Mouse (Mus musculus) kidney, adult 2 months (tissue): ENCODE results near the gene Lgmn. TPM values are rescaled to one million over a fixed set of nuclear protein-coding genes. Genes with fewer than 3 reads are reported as not detected.
A peak's percentile ranks its signal among the peaks of the same experiment; 100 is the strongest.

Source experiments
- DNase-seq: peaks from one replicate; pipeline ENCODE4 v3.0.0; 2021
- H3K27ac ChIP-seq: fragments of 200-500 bp; 2 replicates; pipeline ENCODE4 v1.5.1; 2012; ENCODE audit warnings: low read depth, low read length, control low read depth, inconsistent platforms; ENCODE audit not compliant: insufficient read depth
- H3K27me3 ChIP-seq: fragments of 200-500 bp; replicated peaks from 2 replicates; pipeline ENCODE4 v1.6.1; 2012; ENCODE audit warnings: mild to moderate bottlenecking, moderate library complexity, low read length, inconsistent platforms; ENCODE audit not compliant: control insufficient read depth, insufficient read depth
- H3K36me3 ChIP-seq: fragments of 200-500 bp; 2 replicates; pipeline ENCODE4 v1.6.1; 2012; ENCODE audit warnings: mild to moderate bottlenecking, moderate library complexity, low read length, inconsistent platforms; ENCODE audit not compliant: control insufficient read depth, insufficient read depth
- H3K4me1 ChIP-seq: fragments of 200-500 bp; 2 replicates; pipeline ENCODE4 v1.6.1; 2011; ENCODE audit warnings: low read length; ENCODE audit not compliant: control insufficient read depth, insufficient read depth
- H3K4me3 ChIP-seq: fragments of 200-500 bp; 2 replicates; pipeline ENCODE4 v1.5.1; 2011; ENCODE audit warnings: mild to moderate bottlenecking, low read depth, low read length, control low read depth; ENCODE audit not compliant: insufficient read depth
- CTCF ChIP-seq: fragments of 200-500 bp; conservative IDR thresholded peaks from 2 replicates; pipeline ENCODE4 v1.5.1; 2011; ENCODE audit warnings: low read depth, mild to moderate bottlenecking, control low read depth, low read length, moderate library complexity, mixed read lengths; ENCODE audit not compliant: insufficient read depth, insufficient read length
- POLR2A ChIP-seq: fragments of 200-500 bp; IDR thresholded peaks from one replicate; pipeline ENCODE4 v1.6.1; 2011; ENCODE audit warnings: low read depth, low read length, control low read depth
- WGBS: fragments of 180-500 bp; shearing (Covaris S2); methylation state at CpG from one replicate; pipeline ENCODE4 v1.1.7; 2018; 5-methylcytosine and 5-hydroxymethylcytosine counted together
- polyA plus RNA-seq: library from polyadenylated mRNA; depleted of rRNA; stranded (reverse); fragments of >200 nt; gene quantifications from 2 replicates; pipeline ENCODE4 v1.2.3, GENCODE M21; 2012

Gene Lgmn
- polyA plus RNA-seq, 1 experiment, result 1,163 TPM

- no peak overlapping the region for H3K4me3 ChIP-seq
- no peak for TF ChIP-seq CTCF
- no peak for TF ChIP-seq POLR2A
- no peaks in the 10 kb centered on the region for H3K27me3 ChIP-seq
- DNase-seq, result peak; percentile 35
- 47% methylated on average over 5 of the region's 5 CpGs for WGBS
- no peaks in the 10 kb centered on the region for H3K4me1 ChIP-seq
- H3K27ac ChIP-seq, result no peak overlapping the region
- H3K36me3 ChIP-seq, result no peaks in the 10 kb centered on the region
Measured at GRCm38 (mm10) chr12:102461177-102461576, 21.6 kb upstream of the Lgmn start.

GRCm38 (mm10) chr12:102460014-102460413 lies 20.4 kb upstream of the Lgmn start:
- no peaks in the 10 kb centered on the region for H3K36me3 ChIP-seq

GRCm38 (mm10) chr12:102456467-102457193 lies 17.0 kb upstream of the Lgmn start:
- no peak for DNase-seq
- 57% methylated on average over 7 of the region's 7 CpGs for WGBS
- H3K4me1 ChIP-seq, result peaks cover 12% of the 10 kb centered on the region; the same call in 1 of the 2 replicates
- H3K27ac ChIP-seq, result no peak overlapping the region
- no peaks in the 10 kb centered on the region for H3K27me3 ChIP-seq
- no peak for TF ChIP-seq POLR2A
- TF ChIP-seq CTCF, result no peak
- no peaks in the 10 kb centered on the region for H3K36me3 ChIP-seq
- no peak overlapping the region for H3K4me3 ChIP-seq

More at GRCm38 (mm10) chr12:102460014-102460413, 20.4 kb upstream of the Lgmn start:
- H3K27ac ChIP-seq, result no peak overlapping the region
- DNase-seq, result peak; percentile 33
- no peaks in the 10 kb centered on the region for H3K27me3 ChIP-seq
- 62% methylated on average over 5 of the region's 5 CpGs for WGBS
- TF ChIP-seq POLR2A, result no peak
- TF ChIP-seq CTCF, result no peak
- H3K4me3 ChIP-seq, result no peak overlapping the region
- no peaks in the 10 kb centered on the region for H3K4me1 ChIP-seq

GRCm38 (mm10) chr12:102453581-102453980 lies 14.0 kb upstream of the Lgmn start:
- TF ChIP-seq POLR2A (no peak), CTCF (no peak)
- DNase-seq, result peak; percentile 84
- Histone ChIP-seq H3K27me3 (no peaks in the 10 kb centered on the region), H3K4me3 (no peak overlapping the region), H3K27ac (peak overlapping the region; percentile 50; the same call in 1 of the 2 replicates), H3K36me3 (no peaks in the 10 kb centered on the region), H3K4me1 (peaks cover 12% of the 10 kb centered on the region; the same call in 1 of the 2 replicates)
- 14% methylated on average over 6 of the region's 6 CpGs for WGBS

GRCm38 (mm10) chr12:102451126-102451851 lies 11.7 kb upstream of the Lgmn start:
- H3K4me1 ChIP-seq, result peaks cover 12% of the 10 kb centered on the region; the same call in 1 of the 2 replicates
- peak; percentile 71 for DNase-seq
- H3K27me3 ChIP-seq, result no peaks in the 10 kb centered on the region
- no peaks in the 10 kb centered on the region for H3K36me3 ChIP-seq
- TF ChIP-seq CTCF (no peak), POLR2A (no peak)
- 70% methylated on average over 8 of the region's 8 CpGs for WGBS
- no peak overlapping the region for H3K4me3 ChIP-seq
- no peak overlapping the region; the same call in 1 of the 2 replicates for H3K27ac ChIP-seq

GRCm38 (mm10) chr12:102450437-102450836 lies 10.8 kb upstream of the Lgmn start:
- TF ChIP-seq POLR2A, result no peak
- no peak for TF ChIP-seq CTCF
- no peaks in the 10 kb centered on the region for H3K36me3 ChIP-seq

GRCm38 (mm10) chr12:102445436-102445835 lies 5.8 kb upstream of the Lgmn start:
- H3K27ac ChIP-seq, result no peak overlapping the region

More at GRCm38 (mm10) chr12:102450437-102450836, 10.8 kb upstream of the Lgmn start:
- no peaks in the 10 kb centered on the region for H3K27me3 ChIP-seq
- peak; percentile 43 for DNase-seq
- H3K27ac ChIP-seq, result peak overlapping the region; percentile 0; the same call in 1 of the 2 replicates
- peaks cover 12% of the 10 kb centered on the region; the same call in 1 of the 2 replicates for H3K4me1 ChIP-seq
- no peak overlapping the region for H3K4me3 ChIP-seq
- 42% methylated on average over 10 of the region's 10 CpGs for WGBS

More at GRCm38 (mm10) chr12:102445436-102445835, 5.8 kb upstream of the Lgmn start:
- no peak for DNase-seq
- Histone ChIP-seq H3K27me3 (no peaks in the 10 kb centered on the region), H3K4me3 (no peak overlapping the region), H3K36me3 (no peaks in the 10 kb centered on the region), H3K4me1 (no peaks in the 10 kb centered on the region)
- WGBS, result 71% methylated on average over 4 of the region's 4 CpGs
- no peak for TF ChIP-seq CTCF
- TF ChIP-seq POLR2A, result no peak
